Mouse (Mus musculus): ENCODE data around the gene Podnl1.

- no peak for TF ChIP-seq CTCF (IDR thresholded peaks at IDR 0.05; ENCODE audit: low read depth, low read length)
- TF ChIP-seq POLR2A (IDR thresholded peaks at IDR 0.05; ENCODE audit: borderline replicate concordance, low read depth, low read length): no peak
Observed at GRCm38 (mm10) chr8:84147769-84148530, 22.2 kb downstream of the Podnl1 start, which contains the start of the genes Cc2d1a and 4930432K21Rik.
